Mouse (Mus musculus): ENCODE measurements around the gene Tarsl2.

DNA sequence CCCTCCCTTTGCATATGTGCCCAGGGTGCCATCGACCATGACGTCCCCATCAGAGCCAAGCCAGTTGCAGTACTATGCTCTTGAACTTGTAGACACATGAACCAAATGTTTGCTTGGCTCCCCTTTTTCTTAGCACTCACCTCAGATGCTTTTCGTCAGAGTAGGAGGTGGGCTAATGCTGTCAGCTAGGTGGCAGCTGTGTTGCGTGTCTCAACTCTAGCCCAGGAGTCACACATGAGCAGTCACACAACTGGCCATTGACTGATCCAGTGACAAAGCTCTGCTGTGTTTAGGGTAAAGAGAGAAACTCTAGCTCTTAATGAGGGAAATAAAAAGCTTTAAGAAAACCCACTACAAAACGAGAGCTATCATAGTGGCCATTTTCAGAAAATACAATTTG, 69.1 kb downstream of the Tarsl2 start:
- TF ChIP-seq MAX (IDR thresholded peaks at IDR 0.05; ENCODE audit: low read depth): no peak
- no peak for TF ChIP-seq TCF12 (IDR thresholded peaks at IDR 0.05; ENCODE audit: insufficient read depth, poor library complexity, severe bottlenecking)
- TF ChIP-seq REST (IDR thresholded peaks at IDR 0.05; ENCODE audit: insufficient read depth, insufficient read length): no peak
- no peak for TF ChIP-seq POLR2A (IDR thresholded peaks at IDR 0.05; ENCODE audit: insufficient read length, low read depth)
- TF ChIP-seq MYOD1 (IDR thresholded peaks at IDR 0.05; ENCODE audit: control insufficient read depth in 1 of 3, insufficient read length in 2 of 3, low read depth in 2 of 3): no peak
- no peak for TF ChIP-seq E2F4 (IDR thresholded peaks at IDR 0.05; ENCODE audit: insufficient read depth)
- no peak for TF ChIP-seq USF1 (IDR thresholded peaks at IDR 0.05; ENCODE audit: low read depth)
